Mouse (Mus musculus) gastrocnemius, adult 8-10 months (tissue): ENCODE results near the gene Pxn. TPM values are rescaled to one million over a fixed set of nuclear protein-coding genes. Genes with fewer than 3 reads are reported as not detected.
"Not testable (repeated sequence)": the region's sequence is repeated elsewhere in the genome, so short reads cannot be mapped to it uniquely, and the experiment has no call there.

Source experiments
- DNase-seq, 2 experiments: peaks; one replicate each; pipeline ENCODE4 v3.0.0; 2022; ENCODE audit warnings: low spot score in 2 of 2
- total RNA-seq, 4 experiments: library from RNA; stranded (reverse); gene quantifications; 2 replicates each; pipeline ENCODE4 v1.2.4; 2022

The Pxn gene
- total RNA-seq, 4 experiments from 2014 or later: 76.0 to 89.9 (median 78.1) TPM

GRCm38 (mm10) chr5:115485489-115486205, 20.8 kb upstream of the Pxn start:
- DNase-seq: no peak

GRCm38 (mm10) chr5:115486726-115487125, 19.8 kb upstream of the Pxn start:
- no peak for DNase-seq

GRCm38 (mm10) chr5:115487353-115487752, 19.1 kb upstream of the Pxn start:
- no peak for DNase-seq

- no peak for DNase-seq
These were observed 18.4 kb upstream of the Pxn start for GRCm38 (mm10) chr5:115487942-115488580.

- peak; percentile 67 to 70 for DNase-seq
These were observed 17.4 kb upstream of the Pxn start for GRCm38 (mm10) chr5:115488841-115489698.

- DNase-seq: peak; percentile 84 to 89
These were observed 16.5 kb upstream of the Pxn start for GRCm38 (mm10) chr5:115489699-115490637.

GRCm38 (mm10) chr5:115490638-115491000, 15.9 kb upstream of the Pxn start:
- no peak for DNase-seq

- no peak for DNase-seq
These were observed 15.4 kb upstream of the Pxn start for GRCm38 (mm10) chr5:115491076-115491475.

- DNase-seq: peak; percentile 79 to 82
These were observed 14.6 kb upstream of the Pxn start for GRCm38 (mm10) chr5:115491771-115492322.

- DNase-seq: no peak
These were observed 13.7 kb upstream of the Pxn start for GRCm38 (mm10) chr5:115492711-115493335.

- DNase-seq: no peak
These were observed 13.0 kb upstream of the Pxn start for GRCm38 (mm10) chr5:115493441-115493840.

GRCm38 (mm10) chr5:115495618-115496017, 10.9 kb upstream of the Pxn start:
- DNase-seq: not testable (repeated sequence)

GRCm38 (mm10) chr5:115497033-115497432, 9.4 kb upstream of the Pxn start:
- DNase-seq: no peak

GRCm38 (mm10) chr5:115498307-115499240, 7.9 kb upstream of the Pxn start:
- DNase-seq: no peak

GRCm38 (mm10) chr5:115500383-115500935, 6.0 kb upstream of the Pxn start:
- no peak for DNase-seq

- DNase-seq: no peak
These were observed 3.4 kb upstream of the Pxn start for GRCm38 (mm10) chr5:115503035-115503434.

GRCm38 (mm10) chr5:115505617-115506016, 859 bp upstream of the Pxn start:
- DNase-seq: not testable (repeated sequence)

- DNase-seq: no peak
These were observed 948 bp downstream of the Pxn start for GRCm38 (mm10) chr5:115507267-115507980.
